Mouse (Mus musculus) liver (tissue): ENCODE data around the gene Snrnp25.

Experiments
- DNase-seq: peaks from one replicate; pipeline ENCODE4 v3.0.0-alpha.2; 2020; ENCODE audit warnings: mixed read lengths

Snrnp25 gene

DNA sequence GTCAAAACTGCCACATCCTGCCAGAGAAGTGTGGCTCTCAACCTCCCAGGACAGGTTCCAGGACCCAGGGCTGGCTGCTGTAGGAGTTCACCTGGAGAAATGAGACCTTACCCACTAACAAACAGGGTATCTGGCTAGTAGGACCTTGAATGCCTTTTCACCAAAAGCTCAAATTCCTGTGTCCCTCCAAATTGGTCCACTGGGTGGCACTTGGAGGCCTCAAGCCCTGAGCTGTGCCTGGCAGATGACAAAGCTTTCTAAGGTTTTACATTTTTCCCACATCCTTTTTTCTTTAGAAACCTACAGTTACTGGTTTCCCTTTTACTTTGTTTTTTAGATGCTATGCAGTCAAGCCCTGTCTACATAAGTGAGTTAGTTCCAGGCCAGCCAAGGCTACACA, 41.9 kb downstream of the Snrnp25 start:
- peak; percentile 77 for DNase-seq

DNA sequence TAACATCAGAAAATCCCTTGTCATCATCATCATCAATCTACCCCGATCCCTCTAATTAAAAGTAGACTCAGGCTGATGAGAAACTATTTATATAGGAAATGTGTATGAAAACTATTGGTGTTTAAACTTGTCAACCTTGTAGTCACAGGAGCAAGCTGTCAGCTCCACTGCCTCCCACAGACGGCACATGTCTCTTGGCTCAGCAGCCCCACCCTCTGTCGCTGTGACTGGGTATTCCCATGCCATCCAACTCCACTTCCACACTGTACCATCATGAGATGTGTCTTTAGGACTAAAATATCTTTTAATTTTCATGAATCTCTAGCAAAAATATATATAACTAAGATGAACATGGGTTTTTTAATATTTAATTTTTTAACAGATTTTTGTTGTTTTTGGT, 43.1 kb downstream of the Snrnp25 start:
- DNase-seq: peak; percentile 77

GRCm38 (mm10) chr11:32250880-32251763, 45.9 kb downstream of the Snrnp25 start:
- peak; percentile 91 for DNase-seq

DNA sequence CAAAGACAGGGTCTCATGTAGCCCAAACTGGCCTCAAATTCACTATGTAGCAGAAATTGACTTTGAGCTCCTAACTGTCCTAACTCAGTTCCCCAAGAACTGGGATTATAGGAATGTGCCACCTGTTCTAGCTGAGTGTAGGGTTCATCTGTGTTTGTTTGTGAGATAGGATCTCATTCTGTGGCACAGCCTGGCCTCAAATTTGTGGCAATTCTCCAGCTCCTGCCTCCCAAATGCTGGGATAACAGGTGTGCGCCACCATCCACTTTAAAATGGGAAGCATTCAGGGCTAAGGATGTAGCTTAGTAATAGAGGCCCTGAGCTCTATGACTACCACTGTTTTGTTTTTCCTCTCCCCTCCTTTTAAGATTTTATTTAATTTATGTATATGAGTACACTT, 47.9 kb downstream of the Snrnp25 start:
- no peak for DNase-seq

- DNase-seq: peak; percentile 89
Observed at GRCm38 (mm10) chr11:32256146-32256545, 50.9 kb downstream of the Snrnp25 start.

DNA sequence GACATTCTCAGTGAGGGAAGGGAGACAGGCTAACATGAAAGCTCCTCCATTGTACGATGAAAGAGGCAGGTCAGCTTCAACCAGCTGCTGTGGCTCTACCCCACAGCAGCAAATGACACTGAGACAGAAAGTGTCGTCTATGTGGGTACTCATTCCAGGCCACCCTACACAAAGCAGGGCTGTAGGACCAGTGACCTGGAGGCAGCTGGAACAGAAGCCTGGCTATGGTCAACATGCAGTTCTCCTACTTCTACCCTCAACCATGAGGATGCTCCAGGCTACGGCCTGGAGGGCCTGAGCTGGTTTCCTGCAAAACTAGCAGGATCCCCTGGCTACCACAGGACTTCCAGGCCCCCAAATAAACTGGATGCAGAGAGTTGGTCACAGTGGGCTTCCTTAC, 51.4 kb downstream of the Snrnp25 start:
- DNase-seq: no peak
